Mouse (Mus musculus) neural tube, embryonic 10.5 days (tissue): Measurements from ENCODE around the gene Tprn.
A peak's percentile ranks its signal among the peaks of the same experiment; 100 is the strongest.

ENCODE experiments used
- DNase-seq: peaks from one replicate; pipeline ENCODE4 v3.0.0-alpha.2; 2017; ENCODE audit warnings: low spot score; ENCODE audit errors: extremely low spot score

The Tprn gene

DNA sequence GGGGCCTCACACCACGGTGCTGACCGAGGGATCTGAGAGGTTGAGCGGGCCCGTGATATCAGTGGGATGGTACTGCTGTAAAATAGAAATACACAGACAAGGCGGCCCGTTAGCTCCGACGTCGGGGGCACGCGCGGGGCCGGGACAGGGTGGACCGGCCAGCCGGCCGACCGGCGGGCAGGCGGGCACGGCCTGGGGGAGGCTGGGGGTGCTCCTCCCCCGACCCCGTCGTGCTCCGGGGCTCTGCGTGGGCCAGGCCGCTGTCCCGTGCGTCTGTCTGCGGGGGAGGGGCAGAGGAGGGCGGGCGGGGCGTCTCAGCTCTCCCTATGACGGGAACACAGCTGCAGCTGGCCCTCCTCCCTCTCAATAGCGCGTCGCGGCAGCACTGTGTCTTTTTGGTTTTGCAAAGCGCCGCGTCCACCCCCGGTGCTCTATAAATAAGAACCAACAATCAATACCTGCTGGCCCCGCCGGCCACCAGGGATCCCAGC lies 29.7 kb downstream of the Tprn start:
- DNase-seq, result no peak

DNA sequence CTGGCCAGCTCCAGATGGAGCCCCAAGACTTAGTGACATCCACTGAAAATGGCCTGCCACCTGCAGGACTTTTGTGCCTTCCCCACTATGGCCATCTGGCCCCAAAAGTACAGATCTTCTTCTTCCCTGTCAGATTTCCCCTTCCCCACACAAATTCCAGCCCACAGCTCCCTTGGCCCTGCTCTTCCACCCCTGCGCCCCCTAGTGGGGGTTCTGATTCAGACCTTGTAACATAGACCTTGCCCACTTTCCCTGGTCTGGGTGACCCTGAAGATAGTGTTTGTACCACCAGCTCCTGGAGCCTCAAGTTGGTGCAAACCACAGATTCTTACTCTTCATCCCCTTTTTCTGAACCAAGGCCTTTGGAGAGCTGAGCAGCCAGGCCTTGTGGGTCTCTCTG lies 30.4 kb downstream of the Tprn start:
- DNase-seq, result peak; percentile 85

DNA sequence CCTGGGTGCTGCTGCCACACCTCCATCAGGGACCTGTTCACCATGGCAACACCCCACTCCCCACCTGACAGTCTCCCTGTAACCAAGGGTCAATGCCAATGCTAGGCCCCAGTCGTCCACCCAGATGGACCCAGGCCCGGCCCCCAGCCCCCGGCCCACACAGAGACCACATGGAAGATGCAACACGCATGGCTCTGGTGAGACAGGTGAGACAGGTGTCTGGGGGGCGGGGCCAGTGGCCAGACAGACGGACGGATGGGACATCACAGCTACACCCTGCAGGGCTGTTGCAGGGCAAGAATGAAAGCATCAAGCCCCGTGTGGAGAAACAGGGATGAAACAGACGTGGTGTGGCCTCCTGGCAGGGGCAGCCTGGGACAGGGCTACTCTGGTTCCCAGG lies 31.3 kb downstream of the Tprn start:
- no peak for DNase-seq

DNA sequence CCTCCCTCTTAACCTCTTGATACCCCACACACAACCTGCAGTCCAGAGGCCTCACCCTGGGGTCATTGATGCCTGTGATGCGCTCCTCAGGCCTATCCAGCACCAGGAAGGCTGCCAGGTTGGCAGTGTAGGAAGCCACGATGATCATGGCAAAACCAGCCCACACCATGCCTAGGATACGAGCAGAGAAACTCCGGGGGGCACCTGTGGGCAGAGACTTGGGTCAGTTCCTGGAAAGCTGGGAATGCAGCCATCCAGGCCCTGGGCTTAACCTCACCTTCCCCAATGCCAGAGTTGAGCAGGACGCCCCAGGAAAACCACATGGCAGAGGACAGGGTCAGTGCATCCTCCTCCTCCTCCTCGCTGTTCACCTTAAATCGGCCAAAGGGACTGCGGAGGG lies 34.7 kb downstream of the Tprn start:
- DNase-seq, result no peak

DNA sequence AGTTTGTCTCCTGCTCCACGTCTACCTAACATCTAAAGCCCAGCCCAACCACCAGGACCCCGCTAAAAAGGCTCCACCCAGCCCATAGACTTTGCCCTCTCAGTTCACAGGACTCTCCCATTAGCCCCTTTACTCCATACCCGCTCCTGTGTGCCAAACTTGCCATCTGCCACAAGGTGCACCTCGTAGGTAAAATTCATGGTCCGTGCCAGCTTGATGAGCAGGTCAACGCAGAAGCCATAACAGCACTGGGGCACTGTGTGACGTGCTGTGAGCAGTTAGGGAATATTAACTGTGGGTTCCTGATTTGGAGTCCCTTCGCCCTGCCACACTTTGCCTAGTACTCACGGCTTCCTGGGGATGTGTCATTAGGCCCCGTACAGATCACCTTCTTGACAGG lies 35.6 kb downstream of the Tprn start:
- no peak for DNase-seq

DNA sequence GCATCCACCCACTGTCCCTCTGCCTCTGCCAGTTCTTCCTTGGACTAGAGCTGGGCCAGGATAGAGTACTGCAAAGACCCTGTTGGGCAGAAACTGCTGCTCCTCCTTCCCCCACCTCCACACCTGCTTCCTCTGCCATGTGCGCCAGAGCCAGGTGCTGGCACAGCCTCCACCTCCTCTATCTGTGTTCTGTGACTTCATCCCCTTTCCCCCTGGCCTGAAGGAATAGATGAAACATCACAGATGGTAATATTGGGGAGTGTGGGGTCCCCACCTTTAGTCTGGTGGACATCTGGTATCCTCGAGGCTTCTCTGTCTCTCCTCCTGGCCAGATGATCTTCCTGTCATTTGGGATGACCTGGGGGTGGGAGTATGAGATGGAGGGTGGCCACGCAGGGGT lies 41.0 kb downstream of the Tprn start:
- no peak for DNase-seq

DNA sequence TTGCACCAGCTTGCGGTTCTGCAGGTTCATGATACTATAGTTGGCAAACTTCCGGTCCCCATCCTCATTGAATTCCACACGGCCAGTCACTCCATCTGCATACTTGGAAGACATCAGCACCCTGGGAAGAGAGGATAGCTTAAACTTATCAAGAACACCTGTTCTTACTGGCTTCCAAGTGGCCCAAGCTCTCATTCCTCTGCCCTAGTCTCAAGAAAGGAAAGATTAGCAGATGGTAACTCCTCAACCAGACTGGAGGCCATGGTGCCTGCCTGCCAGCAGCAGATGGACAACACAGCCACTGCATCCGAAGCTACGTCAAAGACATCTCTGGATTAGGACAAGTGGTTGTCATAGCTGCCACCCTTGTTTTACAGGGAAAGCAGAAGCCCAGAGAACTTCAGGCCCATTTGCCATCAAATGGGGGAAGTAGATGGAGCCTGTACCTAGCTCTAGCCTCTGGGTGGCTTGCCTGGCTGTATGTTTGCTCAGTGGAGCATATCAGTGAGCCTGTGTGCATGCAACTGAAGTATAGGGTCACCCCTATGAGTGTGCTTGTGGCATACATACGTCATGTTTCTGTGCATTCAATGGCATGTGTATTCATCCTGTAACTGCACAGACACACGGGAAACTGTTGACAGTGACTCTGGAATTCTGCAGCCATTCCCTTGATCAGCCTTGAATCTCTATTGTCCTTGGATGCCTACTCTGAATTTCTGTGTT lies 41.7 kb downstream of the Tprn start:
- no peak for DNase-seq

DNA sequence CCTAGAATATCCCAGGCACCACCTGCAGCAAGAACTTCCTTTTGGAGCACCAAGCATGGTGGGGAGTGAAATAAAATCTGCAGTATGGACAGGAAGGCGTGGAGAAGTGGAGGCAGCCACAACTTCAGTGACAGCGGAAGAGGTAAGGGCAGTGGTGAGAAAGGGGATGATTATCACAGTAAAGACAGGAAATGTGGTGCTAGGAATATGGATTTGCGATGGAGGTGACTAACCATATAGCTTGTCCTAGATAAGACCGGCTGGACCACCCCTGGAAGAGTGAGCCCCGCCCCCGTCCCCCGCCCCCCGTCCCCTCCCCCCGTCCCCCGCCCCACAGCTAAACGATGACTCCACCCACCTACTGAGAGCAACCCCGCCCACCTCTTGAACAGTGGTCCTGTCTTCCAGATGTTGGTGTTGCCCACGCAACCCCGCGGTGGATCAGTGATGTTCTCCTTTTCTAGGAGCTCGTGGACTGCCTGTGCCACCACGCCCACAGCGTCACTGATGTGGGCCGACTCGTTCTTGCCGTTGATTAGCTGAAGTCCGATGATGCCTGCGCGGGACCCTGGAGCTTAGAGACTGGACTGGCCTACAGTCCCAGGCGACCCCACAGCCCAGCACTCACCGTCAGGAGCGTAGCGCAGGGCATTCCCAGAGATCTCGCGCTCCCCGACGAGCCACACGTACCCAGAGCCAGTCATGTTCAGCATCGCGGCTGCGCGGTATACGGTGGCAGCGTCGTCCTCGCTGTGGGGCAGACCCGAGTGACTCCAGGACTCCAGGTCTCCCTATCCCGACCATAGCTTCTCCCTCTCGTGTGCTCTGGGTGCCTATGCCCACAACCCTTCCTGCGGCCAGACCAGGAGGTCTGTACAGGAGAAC lies 42.5 kb downstream of the Tprn start:
- DNase-seq, result peak; percentile 63

DNA sequence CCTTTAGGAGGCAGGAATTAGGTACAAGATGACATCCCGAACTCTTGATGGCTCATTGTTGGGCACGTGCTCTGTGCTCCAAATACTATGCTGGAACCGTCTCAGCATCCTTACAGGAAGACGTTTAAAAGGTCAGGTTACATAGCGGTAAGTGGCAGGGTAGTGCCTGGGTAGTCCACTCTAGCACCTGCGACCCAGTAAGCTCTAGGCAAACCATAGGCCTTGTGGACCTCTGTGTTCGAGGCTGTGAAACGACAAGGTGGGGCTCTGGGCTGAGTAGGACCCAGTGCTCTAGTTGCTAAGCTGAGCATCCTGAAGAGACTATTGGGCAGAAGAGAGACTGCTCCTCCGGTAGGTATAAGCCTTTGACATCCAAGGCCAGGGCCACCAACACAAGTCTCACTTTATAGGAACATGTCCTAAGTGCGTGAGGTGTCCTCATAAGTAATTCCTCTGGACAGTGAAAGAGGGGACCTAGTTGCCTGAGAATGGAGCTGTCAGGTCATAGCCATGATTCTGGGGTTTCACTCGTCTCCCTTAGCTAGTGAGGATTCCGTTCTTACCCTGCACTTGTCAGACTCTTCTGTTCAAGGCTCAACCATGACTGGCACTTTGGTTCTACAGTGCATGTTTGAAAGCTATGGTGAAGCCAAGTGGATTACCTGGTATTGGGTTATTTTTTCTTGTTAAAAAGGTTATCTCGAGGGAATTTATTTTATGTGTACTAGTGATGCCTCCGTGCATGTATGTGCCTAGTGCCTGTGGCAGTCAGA lies 43.4 kb downstream of the Tprn start:
- DNase-seq, result no peak

DNA sequence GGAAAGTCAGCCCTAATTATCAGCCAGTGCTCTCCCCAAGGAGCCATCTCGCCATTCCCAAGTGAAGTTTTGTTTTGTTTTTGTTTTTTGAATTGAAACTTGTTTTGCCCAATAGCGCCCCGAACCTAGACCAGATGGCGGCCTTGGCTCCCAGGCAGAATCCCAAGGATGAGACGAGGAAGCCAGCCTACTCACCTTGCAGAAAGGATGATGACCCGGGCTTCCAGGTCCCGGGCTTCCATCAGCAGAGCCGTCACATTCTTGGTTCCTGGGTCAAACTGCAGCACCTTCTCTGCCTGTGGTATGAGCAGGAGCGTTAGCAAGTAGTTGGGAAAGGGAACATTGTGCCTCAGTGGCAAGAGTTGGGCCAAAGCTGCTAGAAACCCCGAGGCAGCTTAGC lies 47.8 kb downstream of the Tprn start:
- no peak for DNase-seq

DNA sequence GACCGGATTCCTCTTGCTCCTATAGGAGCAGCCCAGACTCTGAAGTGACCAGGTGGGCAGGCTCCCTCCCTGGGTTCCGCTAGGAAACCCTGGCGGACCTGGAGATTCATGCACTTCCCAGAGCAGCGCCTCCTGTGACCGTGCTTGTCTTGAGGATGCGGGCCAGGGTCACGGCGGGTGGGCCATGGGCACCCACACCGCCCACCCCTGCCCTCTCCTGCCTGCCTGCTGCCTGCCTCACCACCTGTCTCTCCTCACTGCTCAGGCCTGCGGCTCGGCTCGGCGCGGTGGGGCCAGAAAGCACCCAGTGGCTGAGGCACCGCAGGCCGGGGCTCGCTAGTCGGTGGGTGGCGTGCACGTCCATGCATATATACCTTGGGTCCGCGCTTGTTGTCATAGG lies 48.6 kb downstream of the Tprn start:
- no peak for DNase-seq

DNA sequence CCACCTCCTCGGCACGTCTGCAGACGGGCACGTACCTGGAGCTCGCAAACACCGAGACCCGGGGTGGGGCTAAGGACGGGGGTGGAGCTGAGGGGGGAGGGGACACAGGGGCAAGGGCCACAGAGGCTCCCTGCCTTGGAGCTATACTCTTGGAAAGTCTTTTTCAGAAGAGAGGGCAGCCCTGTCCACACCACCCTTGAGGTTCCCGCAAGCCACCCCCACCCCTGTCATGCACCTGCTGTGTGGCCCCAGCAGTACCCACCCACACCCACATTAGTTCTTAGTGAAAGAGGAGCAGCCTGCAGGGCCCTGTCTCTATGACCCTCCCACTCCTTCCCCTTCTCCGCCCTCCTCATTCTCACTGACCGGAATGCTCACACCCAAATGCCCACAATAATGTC lies 49.1 kb downstream of the Tprn start:
- no peak for DNase-seq

DNA sequence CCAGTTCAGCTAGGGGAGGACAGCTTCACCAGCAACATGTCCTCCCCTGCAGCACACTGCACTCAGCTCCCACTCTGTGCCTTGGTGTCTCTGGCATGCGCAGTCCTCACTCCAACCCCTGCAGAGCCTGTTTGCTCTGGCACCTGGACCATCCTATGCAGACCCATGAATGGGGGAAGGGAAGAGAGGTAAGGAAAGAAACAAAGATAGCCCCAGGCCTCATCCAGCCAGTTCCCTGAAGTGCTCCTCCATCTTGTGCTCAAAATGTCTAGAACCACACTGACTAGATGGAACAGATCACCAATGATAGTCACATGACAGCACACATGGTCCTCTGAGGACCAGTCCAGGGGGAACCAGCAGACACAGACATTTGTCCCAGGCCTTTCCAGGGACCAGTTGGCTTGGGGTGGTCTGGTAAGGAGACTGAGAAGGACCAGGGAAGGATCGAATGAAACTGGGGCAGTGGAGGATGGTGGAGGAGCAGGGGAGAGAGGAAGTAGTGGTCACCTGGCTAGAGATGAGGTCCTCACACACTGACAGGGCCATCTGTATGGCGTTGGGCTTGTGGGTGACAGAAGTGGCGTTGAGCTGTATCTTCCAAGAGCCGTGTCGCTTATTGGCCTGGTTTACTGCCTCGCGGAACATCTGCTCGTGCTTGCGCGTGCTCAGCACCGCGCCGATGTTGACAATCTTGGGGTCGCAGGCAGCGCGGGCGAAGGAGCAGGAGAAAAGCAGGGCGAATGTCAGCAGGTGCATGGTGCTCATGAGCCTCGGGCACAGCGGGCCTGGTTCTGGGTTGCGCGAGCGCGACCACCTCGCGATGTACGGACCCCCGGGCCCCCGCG lies 55.9 kb downstream of the Tprn start:
- DNase-seq, result no peak

DNA sequence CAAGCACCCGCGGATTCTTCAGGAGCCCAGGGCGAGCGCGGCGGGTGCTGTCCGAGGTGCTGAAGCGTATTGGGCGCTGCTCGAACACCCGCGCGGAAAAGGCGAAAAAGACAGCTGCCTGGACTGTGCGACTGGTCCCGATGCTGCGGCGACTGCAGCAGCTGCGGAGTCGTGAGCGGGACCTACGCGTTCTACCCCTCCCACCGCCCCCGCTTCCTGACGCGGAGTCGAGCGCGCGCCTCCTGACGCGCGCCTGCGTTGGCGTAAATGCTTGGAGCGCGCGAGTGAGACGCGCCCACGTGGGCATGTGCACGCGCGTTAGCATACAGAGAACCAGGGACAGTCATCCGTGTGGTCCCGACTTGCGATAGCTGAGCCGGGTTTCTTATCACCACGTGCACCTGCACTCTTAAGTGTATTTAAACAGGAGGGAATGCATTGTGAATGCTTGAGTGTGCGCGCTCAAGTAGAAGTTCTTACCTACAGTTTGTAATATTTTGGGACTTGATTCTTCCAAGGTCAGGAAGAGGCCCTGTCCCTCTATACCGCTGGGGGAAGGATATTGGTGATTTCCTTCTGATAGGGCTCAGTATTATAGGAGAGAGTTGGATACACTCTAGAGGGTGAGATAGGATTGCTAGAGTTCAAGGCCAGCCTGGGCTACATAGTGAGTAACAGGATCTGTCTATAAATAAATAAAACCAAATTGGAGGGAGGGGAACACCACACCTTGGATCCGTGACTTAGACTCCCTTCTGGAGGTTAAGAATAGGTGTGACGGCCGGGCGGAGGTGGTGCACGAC lies 56.8 kb downstream of the Tprn start, which contains the start of gene Grin1:
Gene Grin1 (minus strand): TSS at position 217 of the 803 bp plus-strand sequence.
- DNase-seq, result peak; percentile 71
